Mouse (Mus musculus) gastrocnemius, postnatal 10 days (tissue): ENCODE results near the gene Pafah1b2. TPM values are rescaled to one million over a fixed set of nuclear protein-coding genes. Genes with fewer than 3 reads are reported as not detected.

Source experiments
- DNase-seq: peaks from one replicate; pipeline ENCODE4 v3.0.0; 2021; ENCODE audit warnings: mixed read lengths
- long read RNA-seq, 2 experiments: library from polyadenylated mRNA; stranded (forward); transcript quantifications; one replicate each; pipeline ENCODE4 v2.0.0; 2021
- total RNA-seq, 2 experiments: library from RNA; stranded (reverse); gene quantifications; 2 replicates each; pipeline ENCODE4 v1.2.3; 2021

The Pafah1b2 gene
- 10 to 100 TPM; 62.5 to 73.1 TPM for total RNA-seq
- long read RNA-seq, experiment 1, full-length matches to known transcripts = 78 of 86 reads
- long read RNA-seq, experiment 1, partial matches to known transcripts = 1 of 86 reads
- long read RNA-seq, experiment 1, other reads (novel, unspliced or antisense) = 7 of 86 reads
- long read RNA-seq, experiment 2, full-length matches to known transcripts = 76 of 85 reads
- long read RNA-seq, experiment 2, partial matches to known transcripts = 1 of 85 reads
- long read RNA-seq, experiment 2, other reads (novel, unspliced or antisense) = 8 of 85 reads

GRCm38 (mm10) chr9:46012091-46013008, at the start of gene Pafah1b2, which contains the start of gene Sik3:
Gene Pafah1b2, minus strand, starts transcription at chr9:46012690.
Gene Sik3, plus strand, starts transcription at chr9:46012820.
- DNase-seq = peak; percentile 94

- no peak for DNase-seq
These were observed 49.4 kb upstream of the Pafah1b2 start for GRCm38 (mm10) chr9:46061696-46062425.

- DNase-seq = no peak
These were observed 47.8 kb upstream of the Pafah1b2 start for GRCm38 (mm10) chr9:46060249-46060648.

GRCm38 (mm10) chr9:46058065-46058464, 45.6 kb upstream of the Pafah1b2 start:
- DNase-seq = no peak

- DNase-seq = no peak
These were observed 40.6 kb upstream of the Pafah1b2 start for GRCm38 (mm10) chr9:46053014-46053666.

- DNase-seq = no peak
These were observed 37.7 kb upstream of the Pafah1b2 start for GRCm38 (mm10) chr9:46050203-46050602.

GRCm38 (mm10) chr9:46049525-46049924, 37.0 kb upstream of the Pafah1b2 start:
- no peak for DNase-seq

- DNase-seq = no peak
These were observed 34.4 kb upstream of the Pafah1b2 start for GRCm38 (mm10) chr9:46046724-46047517.

- DNase-seq = no peak
These were observed 31.1 kb upstream of the Pafah1b2 start for GRCm38 (mm10) chr9:46043626-46044025.

- DNase-seq = no peak
These were observed 29.9 kb upstream of the Pafah1b2 start for GRCm38 (mm10) chr9:46042387-46042786.

- DNase-seq = no peak
These were observed 28.7 kb upstream of the Pafah1b2 start for GRCm38 (mm10) chr9:46041186-46041585.

GRCm38 (mm10) chr9:46038786-46039185, 26.3 kb upstream of the Pafah1b2 start:
- no peak for DNase-seq

- DNase-seq = no peak
These were observed 24.4 kb upstream of the Pafah1b2 start for GRCm38 (mm10) chr9:46036881-46037280.

- DNase-seq = no peak
These were observed 22.9 kb upstream of the Pafah1b2 start for GRCm38 (mm10) chr9:46035290-46035871.

- no peak for DNase-seq
These were observed 21.4 kb upstream of the Pafah1b2 start for GRCm38 (mm10) chr9:46033862-46034261.

GRCm38 (mm10) chr9:46033058-46033457, 20.6 kb upstream of the Pafah1b2 start:
- DNase-seq = no peak

- peak; percentile 58 for DNase-seq
These were observed 19.7 kb upstream of the Pafah1b2 start for GRCm38 (mm10) chr9:46032190-46032589.

GRCm38 (mm10) chr9:46030968-46031367, 18.5 kb upstream of the Pafah1b2 start:
- no peak for DNase-seq

GRCm38 (mm10) chr9:46030184-46030583, 17.7 kb upstream of the Pafah1b2 start:
- no peak for DNase-seq

GRCm38 (mm10) chr9:46029534-46029933, 17.0 kb upstream of the Pafah1b2 start:
- DNase-seq = no peak

GRCm38 (mm10) chr9:46027994-46028393, 15.5 kb upstream of the Pafah1b2 start:
- no peak for DNase-seq
